Mouse (Mus musculus) monocyte, adult 2 months (primary cell): Measurements from ENCODE around the gene Cmss1.

Experiments used
- DNase-seq, 2 experiments: peaks; one replicate each; pipeline ENCODE4 v3.0.0; 2022; ENCODE audit warnings: low spot score in 2 of 2, low read depth in 1 of 2

The Cmss1 gene

GRCm38 (mm10) chr16:57606444-57607227, at the start of gene Cmss1:
Gene Cmss1, minus strand, starts transcription at chr16:57606864.
- peak; percentile 50 to 76 for DNase-seq

GRCm38 (mm10) chr16:57649888-57650287, 43.2 kb upstream of the Cmss1 start:
- DNase-seq: no peak

- DNase-seq: no peak
These were observed 34.8 kb upstream of the Cmss1 start for GRCm38 (mm10) chr16:57641346-57641885.

GRCm38 (mm10) chr16:57634766-57635165, 28.1 kb upstream of the Cmss1 start:
- no peak for DNase-seq

- peak in 1 of 2 experiments; percentile 21 for DNase-seq
These were observed 27.5 kb upstream of the Cmss1 start for GRCm38 (mm10) chr16:57634191-57634590.

- DNase-seq: no peak
These were observed 5.1 kb upstream of the Cmss1 start for GRCm38 (mm10) chr16:57611768-57612167.

- DNase-seq: no peak
These were observed 5.6 kb downstream of the Cmss1 start for GRCm38 (mm10) chr16:57601031-57601430.

- no peak for DNase-seq
These were observed 9.2 kb downstream of the Cmss1 start for GRCm38 (mm10) chr16:57597295-57597957.

GRCm38 (mm10) chr16:57593422-57594157, 13.1 kb downstream of the Cmss1 start:
- no peak for DNase-seq

- no peak for DNase-seq
These were observed 21.5 kb downstream of the Cmss1 start for GRCm38 (mm10) chr16:57585201-57585600.

- no peak for DNase-seq
These were observed 24.7 kb downstream of the Cmss1 start for GRCm38 (mm10) chr16:57582008-57582407.

GRCm38 (mm10) chr16:57580041-57580440, 26.6 kb downstream of the Cmss1 start:
- no peak for DNase-seq

- no peak for DNase-seq
These were observed 29.1 kb downstream of the Cmss1 start for GRCm38 (mm10) chr16:57577519-57577918.

GRCm38 (mm10) chr16:57575764-57576388, 30.8 kb downstream of the Cmss1 start:
- DNase-seq: no peak

- no peak for DNase-seq
These were observed 32.8 kb downstream of the Cmss1 start for GRCm38 (mm10) chr16:57573831-57574230.

GRCm38 (mm10) chr16:57570789-57571311, 35.8 kb downstream of the Cmss1 start:
- no peak for DNase-seq

GRCm38 (mm10) chr16:57568648-57569404, 37.8 kb downstream of the Cmss1 start:
- DNase-seq: no peak

GRCm38 (mm10) chr16:57566215-57566614, 40.4 kb downstream of the Cmss1 start:
- no peak for DNase-seq

- no peak for DNase-seq
These were observed 41.9 kb downstream of the Cmss1 start for GRCm38 (mm10) chr16:57564807-57565206.

- no peak for DNase-seq
These were observed 43.2 kb downstream of the Cmss1 start for GRCm38 (mm10) chr16:57563453-57563852.
